Mouse (Mus musculus) stomach, postnatal 0 days (tissue): ENCODE measurements around the gene Hsd3b2.

Experiments
- CTCF ChIP-seq: IDR thresholded peaks from 2 replicates; pipeline ENCODE4 v1.5.1; 2016; ENCODE audit warnings: antibody characterized with exemption, low read depth, mild to moderate bottlenecking, moderate library complexity
- EP300 ChIP-seq: optimal IDR thresholded peaks from 2 replicates; pipeline ENCODE3; 2016; ENCODE audit warnings: antibody characterized with exemption

DNA sequence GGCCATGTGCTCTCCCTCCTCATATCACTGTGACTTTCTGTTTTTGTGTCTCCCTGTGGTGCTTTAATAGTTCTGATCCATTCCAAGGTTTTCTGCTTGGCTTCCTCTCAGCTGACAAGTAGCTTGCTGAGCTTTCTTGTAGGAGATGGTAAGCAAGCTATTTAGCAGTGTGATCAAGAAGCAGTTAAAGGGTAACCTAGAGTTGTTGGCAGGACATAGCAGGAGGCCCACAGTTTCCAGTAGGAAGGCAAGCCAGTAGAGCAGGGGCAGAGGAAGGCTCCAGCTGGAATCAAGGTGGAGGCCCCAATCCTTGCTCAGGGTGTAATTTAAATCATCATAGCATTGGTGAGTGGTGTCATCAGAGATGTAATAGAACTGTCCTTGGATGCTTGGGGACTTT lies 43.6 kb downstream of the Hsd3b2 start:
- TF ChIP-seq EP300 (no peak), CTCF (no peak)
